Mouse (Mus musculus) c-Kit-positive CD71-positive TER-119-positive erythroid progenitor cells, embryonic 14.5 days (primary cell): ENCODE measurements around the gene Wnk2.
A peak's percentile ranks its signal among the peaks of the same experiment; 100 is the strongest.

Source experiments
- DNase-seq: peaks from one replicate; pipeline ENCODE4 v3.0.0-alpha.2; 2013; ENCODE audit warnings: low spot score

The Wnk2 gene

GRCm38 (mm10) chr13:49036928-49037574 is 110.8 kb downstream of the Wnk2 start:
- DNase-seq = no peak

- DNase-seq = no peak
These were observed 111.4 kb downstream of the Wnk2 start for GRCm38 (mm10) chr13:49036436-49036835.

GRCm38 (mm10) chr13:49031029-49031428 is 116.8 kb downstream of the Wnk2 start:
- DNase-seq = no peak

- DNase-seq = no peak
These were observed 118.9 kb downstream of the Wnk2 start for GRCm38 (mm10) chr13:49028757-49029539.

- no peak for DNase-seq
These were observed 120.8 kb downstream of the Wnk2 start for GRCm38 (mm10) chr13:49027057-49027456.

GRCm38 (mm10) chr13:49025521-49025920 is 122.3 kb downstream of the Wnk2 start:
- DNase-seq = no peak

- DNase-seq = peak; percentile 12
These were observed 123.1 kb downstream of the Wnk2 start for GRCm38 (mm10) chr13:49024763-49025162.

GRCm38 (mm10) chr13:49021693-49022092 is 126.1 kb downstream of the Wnk2 start:
- peak; percentile 69 for DNase-seq

- no peak for DNase-seq
These were observed 127.7 kb downstream of the Wnk2 start for GRCm38 (mm10) chr13:49020152-49020551.

GRCm38 (mm10) chr13:49017375-49017774 is 130.4 kb downstream of the Wnk2 start:
- no peak for DNase-seq

- DNase-seq = no peak
These were observed 131.5 kb downstream of the Wnk2 start for GRCm38 (mm10) chr13:49016311-49016761.

- no peak for DNase-seq
These were observed 132.2 kb downstream of the Wnk2 start for GRCm38 (mm10) chr13:49015366-49016306.

- DNase-seq = no peak
These were observed 134.5 kb downstream of the Wnk2 start for GRCm38 (mm10) chr13:49013206-49013794.

- DNase-seq = no peak
These were observed 146.1 kb downstream of the Wnk2 start for GRCm38 (mm10) chr13:49001691-49002090.

GRCm38 (mm10) chr13:48998591-48998990 is 149.2 kb downstream of the Wnk2 start:
- DNase-seq = peak; percentile 59

- DNase-seq = no peak
These were observed 151.1 kb downstream of the Wnk2 start for GRCm38 (mm10) chr13:48996731-48997130.

GRCm38 (mm10) chr13:48994903-48995302 is 152.9 kb downstream of the Wnk2 start:
- no peak for DNase-seq

- DNase-seq = no peak
These were observed 154.9 kb downstream of the Wnk2 start for GRCm38 (mm10) chr13:48992914-48993313.

GRCm38 (mm10) chr13:48990138-48990537 is 157.7 kb downstream of the Wnk2 start:
- no peak for DNase-seq
